Mouse (Mus musculus) embryo, embryonic 11 days (tissue): ENCODE measurements around the gene Unc13b.

Source experiments
- DNase-seq: peaks from one replicate; pipeline ENCODE4 v3.0.0-alpha.2; 2015

Gene Unc13b

DNA sequence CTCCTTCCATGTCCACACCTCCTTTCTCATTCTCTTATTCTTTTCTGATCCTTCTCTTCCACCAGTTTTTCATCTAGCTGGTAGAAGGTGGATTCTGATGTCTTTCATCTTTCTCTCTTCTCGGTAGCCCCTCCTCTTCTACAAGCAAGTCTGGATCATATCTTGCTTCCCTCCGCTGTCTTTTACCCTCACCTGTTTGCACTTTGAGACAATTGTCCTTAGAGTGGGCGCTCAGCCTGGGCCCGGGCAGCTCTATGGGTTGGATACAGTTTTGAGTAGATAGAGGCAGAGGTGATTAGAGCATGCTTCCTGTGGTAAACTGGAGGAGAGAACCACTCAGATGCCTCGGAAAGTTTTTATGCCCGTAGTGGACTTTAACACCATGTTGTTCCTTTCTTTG lies 174.7 kb downstream of the Unc13b start:
- DNase-seq = no peak

DNA sequence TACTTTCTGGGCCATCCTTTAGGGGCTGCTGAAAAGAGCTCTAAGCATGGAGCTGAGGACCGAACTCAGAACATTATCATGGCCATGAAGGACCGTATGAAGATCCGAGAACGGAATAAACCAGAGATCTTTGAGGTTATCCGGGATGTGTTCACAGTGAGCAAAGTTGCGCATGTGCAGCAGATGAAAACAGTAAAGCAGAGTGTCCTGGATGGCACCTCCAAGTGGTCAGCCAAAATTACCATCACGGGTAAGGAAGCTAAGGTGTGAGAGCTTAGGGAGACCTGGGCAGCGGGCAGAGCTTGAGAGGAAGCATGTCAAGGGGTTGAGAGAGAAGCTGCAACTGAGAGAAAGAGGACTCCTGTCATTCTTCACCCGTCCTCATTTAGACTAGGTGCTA lies 178.1 kb downstream of the Unc13b start:
- no peak for DNase-seq

DNA sequence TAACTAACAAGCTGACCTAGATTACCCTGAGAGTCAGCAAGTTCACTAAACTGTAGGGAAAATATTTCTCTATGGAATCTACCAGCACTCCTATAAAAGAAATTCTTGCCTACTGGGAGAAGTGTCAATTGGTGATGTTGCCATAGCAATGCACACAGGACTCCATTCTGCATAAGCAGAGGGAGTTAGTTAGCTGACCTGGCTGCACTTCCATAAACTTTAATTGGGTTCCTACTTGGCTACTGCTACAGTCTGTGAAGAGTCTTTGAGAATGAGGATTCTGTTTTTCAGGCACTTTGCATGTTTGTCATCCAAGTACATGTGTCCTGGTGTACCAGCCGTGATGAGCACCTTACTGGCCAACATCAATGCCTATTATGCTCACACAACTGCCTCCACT lies 182.0 kb downstream of the Unc13b start:
- DNase-seq = no peak

DNA sequence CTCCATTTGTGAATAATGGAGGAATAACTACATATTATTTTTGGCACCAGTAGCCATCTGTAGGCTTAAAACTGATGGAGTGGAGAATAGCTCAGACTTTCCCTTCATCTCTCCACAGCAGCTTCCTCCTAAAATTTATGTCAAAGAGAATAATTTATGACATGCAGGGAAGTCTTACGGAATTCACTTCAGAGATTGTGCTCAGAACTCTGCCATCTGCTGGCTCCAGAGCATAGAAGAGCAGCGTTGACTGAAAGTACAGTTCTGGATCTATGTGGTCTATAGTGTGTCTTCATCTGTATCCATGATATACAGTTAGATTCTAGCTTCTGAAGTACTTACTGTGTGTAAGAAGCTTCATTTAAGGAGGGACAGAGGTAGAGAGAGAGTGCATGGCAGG lies 185.3 kb downstream of the Unc13b start:
- peak; percentile 25 for DNase-seq

DNA sequence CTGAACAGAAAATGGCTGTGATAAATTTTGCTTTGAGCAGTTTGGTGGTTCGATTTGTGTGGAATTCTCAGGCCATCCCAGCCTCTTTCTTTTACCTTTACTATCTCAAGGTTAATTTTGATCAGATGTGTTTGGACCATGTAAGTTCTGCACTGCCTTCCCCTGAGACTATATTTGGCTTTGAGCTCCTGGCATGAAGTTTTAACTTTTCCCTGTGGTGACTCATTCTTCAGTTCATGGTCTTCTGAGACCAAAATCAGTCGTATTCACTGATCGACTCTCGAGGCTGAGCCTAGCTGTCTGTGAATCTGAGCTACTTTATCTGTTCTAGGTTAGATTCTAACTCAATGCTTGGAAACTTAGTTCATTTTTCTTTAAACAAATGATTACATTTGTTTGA lies 187.0 kb downstream of the Unc13b start:
- no peak for DNase-seq

DNA sequence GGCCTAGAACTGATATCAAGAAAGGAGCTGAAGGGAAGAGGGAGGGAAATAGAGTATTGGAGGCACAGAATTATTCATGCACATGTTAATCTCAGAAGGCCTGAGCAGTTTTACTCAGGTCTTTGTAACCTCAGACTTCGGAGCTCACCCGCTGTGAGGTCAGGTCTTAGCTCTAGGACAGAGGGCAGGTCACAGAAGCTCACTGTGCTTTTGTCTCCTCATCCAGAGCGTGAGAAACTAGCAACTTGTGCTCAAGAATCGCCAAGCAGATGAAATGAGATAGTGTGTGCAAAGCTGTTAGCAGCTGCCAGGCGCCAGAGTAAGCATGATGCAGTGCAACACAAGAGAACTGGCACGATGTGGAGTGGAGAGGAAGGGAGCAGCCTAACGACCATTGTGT lies 189.3 kb downstream of the Unc13b start:
- peak; percentile 65 for DNase-seq

DNA sequence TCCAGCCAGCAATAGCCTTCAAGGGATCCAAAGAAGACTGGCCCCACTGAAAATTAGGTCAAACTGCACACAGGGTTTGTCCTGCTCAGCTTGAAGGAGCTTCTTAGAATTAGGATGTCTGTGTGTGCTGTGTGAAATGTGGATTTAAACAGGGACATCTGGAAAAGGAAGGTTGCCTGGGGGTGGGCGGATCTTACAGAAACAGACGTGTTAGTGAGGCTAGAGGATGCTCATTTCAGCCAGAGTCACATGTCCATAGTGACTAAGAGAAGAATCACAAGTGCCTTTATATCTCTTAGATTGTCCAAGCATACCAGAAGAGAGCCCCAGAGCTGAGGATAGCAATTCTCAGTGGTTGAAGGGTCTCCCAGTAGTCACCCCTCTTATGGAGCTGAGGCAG lies 190.2 kb downstream of the Unc13b start:
- no peak for DNase-seq

DNA sequence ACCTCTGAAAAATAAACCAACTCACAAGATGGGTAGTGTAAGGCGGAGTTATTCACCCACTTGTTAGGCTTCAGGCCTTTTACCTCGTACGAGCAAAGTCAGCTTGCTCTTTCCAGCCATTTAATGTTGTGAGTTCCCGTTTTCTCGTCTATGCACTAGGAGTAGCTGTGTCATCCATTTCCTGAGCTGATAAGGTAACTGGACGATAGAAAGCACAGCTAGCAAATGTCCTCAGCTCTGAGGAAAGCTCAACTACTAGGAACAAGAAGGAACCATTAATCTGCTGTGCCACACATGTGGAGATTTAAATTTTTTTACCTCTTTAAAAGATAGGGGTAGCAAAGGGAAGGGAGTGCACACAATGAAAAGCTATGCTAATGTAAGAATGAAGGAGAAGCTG lies 192.5 kb downstream of the Unc13b start:
- no peak for DNase-seq

DNA sequence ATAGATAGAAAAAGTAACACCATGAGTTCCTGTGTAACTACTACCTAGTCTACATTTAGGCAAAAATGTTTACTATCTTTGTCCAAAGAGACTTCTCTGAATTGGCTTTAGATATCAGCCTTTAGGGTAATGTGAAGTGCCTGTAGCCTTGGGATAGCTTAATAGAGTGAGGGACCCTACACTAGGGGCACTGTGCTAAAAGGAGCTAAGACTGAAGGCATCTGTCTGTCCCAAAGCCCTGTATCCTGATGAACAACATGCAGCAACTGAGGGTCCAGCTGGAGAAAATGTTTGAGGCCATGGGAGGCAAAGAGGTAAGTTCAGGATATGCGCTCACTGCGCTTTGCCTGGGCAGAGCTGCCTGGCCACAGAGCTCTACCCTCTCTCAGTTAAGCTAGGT lies 198.3 kb downstream of the Unc13b start:
- DNase-seq = no peak

DNA sequence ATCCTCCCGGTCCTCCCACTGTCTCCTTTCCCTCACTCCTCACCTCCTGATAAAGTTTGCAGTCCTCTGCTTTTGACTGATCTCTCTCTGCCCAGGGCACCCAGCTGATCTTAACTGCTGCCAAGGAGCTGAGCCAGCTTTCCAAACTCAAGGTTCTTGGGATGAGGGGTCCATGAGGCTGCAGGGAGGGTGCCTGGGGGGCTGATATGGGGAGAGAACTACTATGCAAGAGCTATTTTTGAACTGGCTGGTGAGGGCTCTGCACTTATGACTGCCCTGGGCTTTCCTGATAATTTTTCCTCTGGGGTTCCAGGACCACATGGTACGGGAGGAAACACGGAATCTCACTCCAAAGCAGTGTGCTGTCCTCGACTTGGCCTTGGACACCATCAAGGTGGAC lies 199.8 kb downstream of the Unc13b start:
- DNase-seq = no peak

DNA sequence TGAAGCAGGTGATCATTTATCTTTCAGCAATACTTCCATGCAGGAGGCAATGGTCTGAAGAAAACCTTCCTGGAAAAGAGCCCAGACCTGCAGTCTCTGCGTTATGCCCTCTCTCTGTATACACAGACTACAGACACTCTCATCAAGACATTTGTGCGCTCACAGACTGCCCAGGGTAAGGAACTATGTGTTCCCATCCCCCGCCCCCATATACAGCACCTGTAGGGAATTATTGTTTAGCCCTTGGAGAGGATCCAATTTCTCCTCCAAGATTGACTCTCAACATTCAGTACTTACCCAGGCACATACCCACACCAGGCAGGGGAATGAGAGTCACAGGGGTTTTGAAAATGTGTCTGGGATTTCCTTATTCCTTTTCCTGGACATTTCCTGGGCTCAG lies 200.7 kb downstream of the Unc13b start:
- DNase-seq = peak; percentile 28

DNA sequence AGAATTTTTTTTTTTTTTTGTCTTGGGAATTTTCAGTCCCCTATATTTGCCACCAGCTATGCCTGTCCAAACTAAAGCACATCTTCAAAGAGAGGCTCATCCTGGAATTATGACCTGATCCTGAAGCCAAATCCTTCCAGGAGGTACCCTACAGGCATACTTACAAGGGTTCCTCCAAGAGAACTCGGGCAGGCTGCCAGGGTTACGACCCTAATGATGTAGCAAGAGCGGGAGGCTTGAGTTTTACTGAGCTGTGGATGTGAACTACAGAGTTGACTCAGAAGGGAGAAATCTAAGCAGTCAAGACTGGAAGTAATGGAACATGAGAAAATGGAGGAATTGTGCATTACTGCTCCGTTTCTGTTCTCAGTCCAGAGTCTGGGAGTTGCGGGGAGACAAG lies 201.3 kb downstream of the Unc13b start:
- DNase-seq = peak; percentile 4

DNA sequence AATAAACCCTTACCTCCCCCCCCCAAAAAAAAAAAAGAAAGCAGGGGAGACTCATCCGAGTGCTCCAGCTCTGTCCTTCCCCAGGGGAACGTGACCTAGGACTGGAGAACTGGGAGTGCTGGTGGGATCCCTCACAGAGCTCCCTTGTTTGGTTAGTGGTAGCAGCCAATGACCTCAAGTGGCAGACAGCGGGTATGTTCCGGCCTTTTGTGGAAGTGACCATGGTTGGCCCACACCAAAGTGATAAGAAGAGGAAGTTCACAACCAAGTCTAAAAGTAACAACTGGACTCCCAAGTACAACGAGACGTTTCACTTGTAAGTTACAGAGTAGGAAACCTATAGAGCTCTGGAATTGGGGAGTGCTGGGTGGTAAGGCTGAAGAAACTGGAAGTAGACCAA lies 204.1 kb downstream of the Unc13b start:
- DNase-seq = no peak

DNA sequence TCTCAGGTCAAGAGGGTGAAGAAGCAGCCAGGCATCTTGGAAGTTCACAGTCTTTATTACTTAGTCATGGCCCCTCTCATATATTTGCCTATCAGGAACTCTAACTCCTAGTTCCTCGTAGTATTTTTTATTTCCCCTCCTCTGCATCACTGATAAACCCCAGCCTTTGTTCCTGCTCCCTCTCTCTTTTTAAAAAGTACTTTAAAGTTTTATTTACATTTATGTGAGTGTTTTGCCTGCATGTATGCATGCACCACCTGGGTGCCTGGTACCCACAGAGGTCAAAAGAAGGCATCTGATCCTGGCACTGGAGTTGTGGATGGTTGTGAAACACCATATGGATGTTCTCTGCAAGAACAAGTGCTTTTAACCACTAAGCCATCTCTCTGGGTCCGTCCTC lies 207.4 kb downstream of the Unc13b start:
- no peak for DNase-seq

DNA sequence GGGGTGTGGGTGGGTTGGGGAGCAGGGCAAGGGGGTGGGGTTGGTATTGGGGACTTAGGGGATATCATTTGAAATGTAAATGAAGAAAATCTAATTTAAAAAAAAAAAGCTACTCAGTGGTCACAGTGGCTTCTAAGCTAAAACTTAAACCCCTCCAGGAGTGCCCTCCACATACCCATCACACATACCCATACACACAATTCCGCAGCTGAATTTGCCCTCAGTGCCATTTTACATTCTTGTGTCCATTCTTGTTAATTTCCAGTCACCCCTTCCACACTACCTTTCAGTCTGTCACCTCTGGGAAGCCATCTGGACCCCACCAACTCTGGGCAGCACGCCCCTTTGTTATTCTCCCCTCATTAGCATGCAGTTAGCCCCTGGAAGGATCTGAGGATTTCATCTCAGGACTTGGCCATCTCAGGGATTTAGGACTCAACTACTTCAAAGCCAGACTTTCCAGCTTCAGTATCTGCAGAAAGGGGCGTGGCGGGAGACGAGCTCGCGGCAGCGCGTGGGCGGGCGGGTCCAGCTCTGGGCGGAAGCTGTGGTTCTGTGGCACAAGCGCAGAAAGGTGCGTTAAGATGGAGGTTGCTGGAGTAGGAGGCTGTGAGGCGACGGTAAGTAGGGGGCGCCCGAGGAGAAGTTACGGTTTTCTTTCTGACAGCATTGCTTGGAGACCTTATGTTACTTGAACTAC lies 208.0 kb downstream of the Unc13b start, which contains the start of gene Atp8b5:
TSS of gene Atp8b5 (plus strand) at position 537 of the 700 bp plus-strand sequence.
- peak; percentile 91 for DNase-seq

DNA sequence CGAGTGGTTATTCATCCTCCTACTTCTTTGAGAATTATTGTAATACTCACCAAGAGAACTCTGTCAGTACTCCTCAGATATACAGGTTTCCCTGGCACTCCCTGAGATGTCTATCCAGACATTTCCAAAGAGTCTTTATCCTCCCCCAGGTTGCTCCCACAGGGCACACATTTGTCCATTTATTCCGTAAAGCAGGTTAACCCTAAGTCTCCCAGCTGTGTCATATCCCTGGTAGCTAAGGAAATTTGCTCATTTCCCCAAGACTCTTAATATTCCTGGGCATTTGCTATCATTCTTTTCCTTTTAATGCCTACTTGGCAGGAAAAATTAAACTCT lies 208.5 kb downstream of the Unc13b start:
- DNase-seq = no peak

DNA sequence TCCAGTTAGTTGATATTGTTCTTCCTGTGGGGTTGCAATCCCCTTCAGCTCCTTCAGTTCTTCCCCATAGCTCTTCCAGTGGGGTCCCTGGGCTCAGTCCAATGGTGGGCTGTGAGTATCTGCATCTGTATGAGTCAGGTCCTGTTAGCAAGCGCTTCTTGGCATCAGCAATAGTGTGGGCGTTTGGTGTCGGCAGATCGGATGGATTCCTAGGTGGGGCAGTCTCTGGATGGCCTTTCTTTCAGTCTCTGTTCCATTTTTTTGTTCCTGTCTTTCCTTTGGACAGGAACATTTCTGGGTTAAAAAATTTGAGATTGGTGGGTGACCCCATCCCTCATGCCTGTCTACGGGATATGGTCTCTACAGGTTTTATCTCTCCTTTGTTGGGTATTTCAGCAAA lies 226.7 kb downstream of the Unc13b start:
- no peak for DNase-seq

DNA sequence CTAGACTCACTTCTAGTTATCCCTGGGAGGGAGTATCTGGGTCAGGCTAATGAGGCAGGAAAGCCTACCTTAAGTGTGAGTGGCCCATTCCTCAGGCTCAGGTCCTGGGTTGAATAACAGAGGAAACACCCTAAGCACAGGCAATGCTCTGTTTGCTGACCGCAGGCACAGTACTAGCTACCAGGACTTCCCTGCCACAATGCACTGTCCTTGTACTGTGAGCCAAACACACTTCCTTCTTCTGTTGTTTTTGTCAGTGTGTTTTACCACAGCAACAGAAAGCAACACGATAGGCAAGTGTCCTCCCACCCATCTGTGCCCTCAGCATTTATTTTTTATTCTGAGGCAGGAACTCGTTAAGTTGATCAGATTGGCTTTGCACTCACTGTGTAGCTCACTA lies 228.6 kb downstream of the Unc13b start:
- DNase-seq = no peak

DNA sequence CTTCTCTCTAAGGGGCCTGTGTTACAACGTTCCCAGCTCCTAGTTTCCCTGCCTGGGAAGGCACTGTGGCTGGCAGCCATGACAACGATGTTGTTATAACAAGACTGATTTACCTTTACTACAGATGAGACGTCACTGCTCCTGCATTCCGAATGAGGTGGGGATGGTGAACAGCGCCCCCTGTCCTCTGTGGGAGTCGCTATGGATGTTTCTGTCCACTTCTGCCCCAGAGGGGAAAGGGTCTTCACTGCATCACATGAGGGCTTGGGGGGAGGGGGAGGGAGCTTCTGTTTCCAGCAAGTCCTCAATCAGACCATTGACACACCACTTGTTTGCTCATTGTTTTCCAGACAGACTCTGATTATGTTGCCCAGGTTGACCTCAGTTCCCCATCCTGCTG lies 235.2 kb downstream of the Unc13b start:
- peak; percentile 36 for DNase-seq

DNA sequence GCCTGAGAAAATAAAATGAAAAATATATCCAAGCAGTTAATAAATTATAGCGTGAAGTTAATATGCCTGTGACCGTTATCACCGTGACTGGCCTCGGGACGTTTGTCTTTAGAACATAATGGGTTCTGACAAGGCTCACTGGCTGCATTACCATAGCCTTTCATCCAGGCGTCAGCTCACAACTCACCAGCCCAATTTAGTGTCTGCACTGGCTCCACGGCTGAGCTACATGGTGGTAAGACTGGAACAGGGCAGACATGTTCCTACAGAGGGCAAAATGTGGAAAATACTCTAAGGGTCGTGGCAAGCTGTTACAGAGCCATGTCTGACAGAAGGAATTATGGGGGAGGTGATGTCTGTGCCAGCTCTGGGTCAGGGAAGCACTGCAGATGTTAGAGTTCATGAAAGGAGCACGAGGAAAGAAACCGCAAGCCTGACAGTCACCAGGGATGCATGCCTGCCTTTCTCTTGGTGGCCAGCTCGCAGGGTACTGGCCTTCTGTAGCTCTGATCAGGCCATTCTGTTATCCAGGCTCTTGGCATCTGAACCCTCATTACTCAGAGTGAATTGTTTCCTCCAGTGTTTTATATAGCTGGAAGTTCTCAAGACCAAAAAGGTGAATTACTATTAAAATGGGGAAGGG lies 251.1 kb downstream of the Unc13b start:
- DNase-seq = peak; percentile 65
